Mouse (Mus musculus) heart, postnatal 0 days (tissue): ENCODE measurements around the gene Tbx10.

Experiments used
- CTCF ChIP-seq: IDR thresholded peaks from 2 replicates; pipeline ENCODE4 v1.5.1; 2016; ENCODE audit warnings: antibody characterized with exemption, control low read depth, low read depth
- EP300 ChIP-seq: IDR thresholded peaks from 2 replicates; pipeline ENCODE4 v1.6.1; 2016; ENCODE audit warnings: antibody characterized with exemption, low read depth

DNA sequence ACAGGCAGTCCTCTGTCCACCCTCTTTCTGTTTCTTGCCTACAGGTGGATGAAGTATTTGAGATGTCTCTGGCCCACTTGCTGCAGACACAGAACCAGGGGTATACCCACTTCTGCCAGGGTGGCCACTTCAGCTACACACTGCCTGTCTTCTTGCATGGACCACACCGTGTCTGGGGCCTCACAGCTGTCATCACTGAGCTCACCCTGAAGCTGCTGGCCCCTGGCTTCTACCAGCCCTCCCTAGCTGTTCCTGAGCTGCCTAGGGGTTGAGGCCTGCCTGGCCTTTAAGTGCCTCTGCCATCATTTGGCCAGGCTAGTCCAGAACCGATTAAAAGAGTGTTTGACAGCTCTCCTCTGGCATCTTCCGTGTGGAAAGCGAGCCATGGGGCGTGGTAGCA is 9.2 kb downstream of the Tbx10 start:
- TF ChIP-seq EP300: no peak
- no peak for TF ChIP-seq CTCF
